Mouse (Mus musculus) G1E-ER4 (cell line): ENCODE results near the gene Serpinb9b. TPM values are rescaled to one million over a fixed set of nuclear protein-coding genes. Genes with fewer than 3 reads are reported as not detected.

Experiments used
- GATA1 ChIP-seq: IDR thresholded peaks from one replicate; pipeline ENCODE4 v1.8.0; 2012; ENCODE audit warnings: low read length, inconsistent platforms
- polyA plus RNA-seq: library from polyadenylated mRNA; stranded (reverse); fragments of >175 nt; gene quantifications from 2 replicates; pipeline ENCODE4 v1.2.3, GENCODE M21; 2012

The Serpinb9b gene
- polyA plus RNA-seq: not detected in 2 replicates

DNA sequence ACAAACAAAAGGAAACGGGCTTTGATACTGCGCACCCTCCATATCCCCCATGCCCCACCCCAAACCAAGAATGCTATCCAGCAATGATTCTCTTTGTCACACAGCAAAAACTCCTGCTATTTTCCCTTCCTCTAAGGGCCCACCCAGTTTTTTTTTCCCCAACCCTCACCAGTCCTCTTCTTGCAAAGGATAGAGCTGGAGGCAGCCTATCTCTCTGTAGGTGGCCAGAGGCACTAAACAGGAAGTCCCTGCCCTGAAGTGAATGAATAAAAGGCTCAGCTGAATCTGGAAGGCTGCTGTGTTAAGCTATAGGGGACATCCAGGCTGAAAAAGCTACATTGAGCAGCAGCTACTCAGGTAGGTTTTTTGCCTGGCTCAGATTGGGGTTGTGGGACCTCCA, at the start of gene Serpinb9b:
Gene Serpinb9b, plus strand, starts transcription at position 173 of the 400 bp plus-strand sequence.
- no peak for TF ChIP-seq GATA1

DNA sequence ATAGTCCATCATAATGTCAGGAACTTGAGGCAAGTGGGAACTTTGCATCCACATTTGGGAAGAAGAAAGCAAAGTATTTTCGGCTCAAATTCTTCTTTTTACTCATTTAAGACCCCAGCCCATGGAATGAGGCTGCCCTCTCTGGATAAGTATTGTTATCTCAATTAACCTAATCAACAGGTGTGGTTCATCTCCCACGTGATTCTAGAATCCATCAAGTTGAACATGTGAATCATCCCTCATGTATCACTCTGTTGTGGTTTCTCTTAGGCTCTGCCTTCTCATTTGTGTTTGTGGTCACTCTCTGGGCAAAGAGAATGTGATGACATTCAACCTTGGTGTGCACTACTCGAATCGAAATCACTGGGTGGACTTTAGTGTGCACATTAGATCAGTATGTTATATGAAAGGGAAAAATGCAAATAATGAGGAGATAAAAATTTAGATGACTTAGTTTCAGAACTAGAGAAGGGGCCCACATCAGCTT, 44.6 kb upstream of the Serpinb9b start:
- no peak for TF ChIP-seq GATA1

DNA sequence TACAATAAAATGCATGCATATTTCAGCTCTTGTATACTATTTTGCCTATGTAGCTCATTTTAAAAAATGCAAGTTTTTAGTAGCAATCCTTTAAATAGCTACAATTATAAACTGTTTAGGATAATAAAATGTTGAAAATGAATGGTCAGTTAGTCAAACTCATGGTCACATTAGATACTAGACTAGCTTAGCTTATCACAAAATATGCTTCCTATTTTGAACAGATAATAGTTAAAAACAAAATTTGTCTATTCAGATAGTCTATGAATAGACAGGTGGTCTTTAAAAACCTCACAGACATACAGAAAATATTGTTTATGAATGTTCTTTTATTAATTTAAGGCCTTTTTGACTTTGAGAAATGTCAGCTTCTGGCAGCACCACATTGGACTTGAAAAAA, 41.0 kb upstream of the Serpinb9b start:
- no peak for TF ChIP-seq GATA1

DNA sequence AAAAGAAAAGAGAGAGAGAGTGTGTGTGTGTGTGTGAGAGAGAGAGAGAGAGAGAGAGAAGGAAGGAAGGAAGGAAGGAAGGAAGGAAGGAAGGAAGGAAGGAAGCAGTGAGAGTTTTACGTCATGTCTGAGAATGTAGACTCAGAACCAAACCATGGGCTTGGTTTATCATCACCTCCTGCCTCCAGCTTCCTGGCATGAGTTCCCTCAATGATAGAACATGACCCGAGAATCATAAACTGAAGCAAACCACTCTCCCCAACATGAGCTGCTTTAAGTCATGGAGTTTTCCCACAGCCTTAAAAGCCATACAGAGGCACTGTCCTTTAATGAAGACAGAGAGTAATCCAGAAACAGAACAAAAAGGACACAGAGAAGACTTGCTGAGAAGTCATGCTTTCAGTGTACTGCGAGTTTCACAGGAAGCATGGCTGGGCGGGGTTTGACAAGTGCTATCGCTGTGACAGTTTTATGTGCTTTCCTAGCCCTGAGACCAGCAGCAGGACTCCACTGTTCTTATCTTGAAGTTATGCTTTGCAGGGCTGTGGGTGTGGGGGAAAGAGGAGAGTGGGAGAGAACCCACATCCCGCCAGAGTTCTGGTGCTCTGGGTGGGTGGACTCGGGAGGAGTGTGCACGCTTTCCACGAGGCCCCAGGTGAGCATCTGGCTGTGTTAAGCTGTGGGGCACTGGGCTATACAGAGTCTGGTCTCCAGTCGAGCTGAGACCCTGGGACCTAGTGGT, 33.9 kb upstream of the Serpinb9b start:
- TF ChIP-seq GATA1: no peak

DNA sequence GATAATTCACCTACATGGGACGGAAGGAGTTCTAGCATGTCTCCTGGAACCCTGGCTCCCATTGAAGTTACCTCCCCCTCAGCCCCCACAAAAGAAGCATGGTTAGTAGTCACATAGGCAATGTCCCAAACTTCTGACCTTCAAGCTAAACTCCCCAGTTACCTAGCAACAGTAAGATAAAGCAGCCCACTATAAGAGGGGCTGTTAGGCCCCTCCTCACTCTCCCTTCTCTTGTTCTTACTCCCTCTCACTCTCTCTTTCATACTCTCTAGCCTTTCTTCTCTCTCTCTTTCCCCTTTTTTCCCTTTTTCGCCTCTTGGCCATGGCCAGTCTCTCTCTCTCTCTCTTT, 33.3 kb upstream of the Serpinb9b start:
- TF ChIP-seq GATA1: no peak

DNA sequence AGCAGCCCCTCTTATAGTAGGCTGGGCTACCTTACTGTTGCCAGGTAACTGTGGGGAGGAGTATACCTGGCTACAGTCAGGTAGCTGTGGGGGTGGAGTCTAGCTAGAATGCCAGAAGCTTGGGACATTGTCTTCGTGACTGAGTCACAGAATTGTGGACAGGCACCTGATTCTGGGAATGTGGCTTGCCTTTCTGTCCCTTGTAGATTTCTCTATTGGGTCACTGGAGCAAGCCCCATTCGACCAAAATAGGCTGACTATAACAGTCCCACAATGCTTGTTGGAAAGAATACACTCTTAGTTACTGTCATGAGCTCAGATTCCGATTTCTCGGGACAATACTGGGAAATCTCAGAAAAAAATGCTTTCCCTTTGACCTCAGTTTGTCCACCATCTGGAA, 32.2 kb upstream of the Serpinb9b start:
- no peak for TF ChIP-seq GATA1

DNA sequence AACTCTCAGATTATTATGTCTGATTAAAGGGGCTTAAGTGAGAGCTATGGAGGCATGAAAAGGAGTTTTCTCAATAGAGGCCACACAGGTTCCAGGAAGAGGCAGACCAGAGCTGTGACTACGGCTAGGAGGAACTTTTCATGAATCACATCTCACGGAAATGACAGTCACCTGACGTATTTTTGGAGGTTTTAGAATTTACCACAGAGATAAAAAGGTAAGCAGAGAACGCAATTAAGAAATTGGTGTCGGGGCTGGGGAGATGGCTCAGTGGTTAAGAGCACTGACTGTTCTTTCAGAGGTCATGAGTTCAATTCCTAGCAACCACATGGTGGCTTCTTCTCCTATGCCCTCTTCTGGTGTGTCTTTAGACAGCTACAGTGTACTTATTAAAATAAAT, 25.9 kb upstream of the Serpinb9b start:
- no peak for TF ChIP-seq GATA1

DNA sequence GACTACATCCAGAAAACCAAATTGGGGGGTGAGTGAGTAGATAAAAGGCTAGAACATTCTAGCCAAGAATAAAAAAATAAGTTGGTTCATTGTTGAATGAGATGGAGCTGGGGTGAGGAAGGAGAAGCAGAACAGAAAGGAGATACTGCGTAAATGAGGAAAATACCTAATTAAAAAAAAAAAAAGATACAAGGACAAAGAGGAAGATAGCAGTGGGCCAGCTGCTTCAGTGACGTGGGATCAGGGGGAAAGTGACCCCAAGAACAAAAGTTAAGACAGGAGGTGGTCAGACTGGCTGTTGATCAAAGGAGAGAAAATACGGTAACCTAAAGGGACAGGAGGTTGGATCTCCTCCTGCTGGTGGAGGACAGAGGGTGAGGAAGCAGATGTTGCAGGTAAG, 24.3 kb upstream of the Serpinb9b start, which contains the start of gene Serpinb9:
Gene Serpinb9, plus strand, starts transcription at position 301 of the 400 bp plus-strand sequence.
- no peak for TF ChIP-seq GATA1

DNA sequence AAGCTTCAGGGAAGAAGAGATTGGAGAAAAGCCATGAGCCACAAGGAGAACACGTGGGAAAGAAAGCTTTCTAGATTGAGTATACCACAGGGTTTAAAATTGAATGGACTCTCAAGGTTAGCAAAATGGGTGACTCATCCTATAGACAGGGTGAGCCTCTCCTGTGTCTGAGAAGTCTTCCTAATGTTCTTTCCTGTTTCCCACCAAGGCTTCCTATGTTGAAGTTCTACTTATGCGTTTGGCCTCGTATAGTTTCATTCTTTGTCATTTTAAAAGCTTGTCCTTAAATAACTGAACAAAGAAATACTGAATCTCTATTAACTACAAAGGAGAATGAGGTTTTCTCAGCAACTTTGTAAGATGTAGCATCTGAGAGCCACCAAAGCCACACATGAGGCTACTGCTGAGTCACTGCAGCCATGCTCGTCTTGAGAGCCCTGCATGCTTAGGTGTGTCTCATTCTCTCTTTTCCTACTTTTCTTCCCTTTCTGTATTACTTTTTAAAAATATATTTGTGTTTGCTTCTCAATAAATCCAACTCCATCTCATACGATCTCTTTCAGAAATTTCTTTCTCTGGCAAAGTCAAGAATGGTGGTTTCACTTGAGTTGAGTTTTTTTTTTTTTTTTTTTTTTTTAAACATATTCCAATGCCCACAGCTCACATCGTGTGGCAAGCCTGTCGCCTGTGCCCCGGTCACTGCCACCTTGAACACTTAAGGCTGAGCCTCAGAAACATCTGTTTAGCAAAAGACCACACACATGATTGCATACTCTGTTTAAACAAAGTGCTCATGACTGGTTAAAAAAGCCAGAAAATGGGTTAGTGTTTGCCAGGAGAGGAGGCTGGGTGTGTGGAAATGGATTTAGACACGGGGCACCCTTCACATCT, 23.4 kb upstream of the Serpinb9b start:
- TF ChIP-seq GATA1: no peak

DNA sequence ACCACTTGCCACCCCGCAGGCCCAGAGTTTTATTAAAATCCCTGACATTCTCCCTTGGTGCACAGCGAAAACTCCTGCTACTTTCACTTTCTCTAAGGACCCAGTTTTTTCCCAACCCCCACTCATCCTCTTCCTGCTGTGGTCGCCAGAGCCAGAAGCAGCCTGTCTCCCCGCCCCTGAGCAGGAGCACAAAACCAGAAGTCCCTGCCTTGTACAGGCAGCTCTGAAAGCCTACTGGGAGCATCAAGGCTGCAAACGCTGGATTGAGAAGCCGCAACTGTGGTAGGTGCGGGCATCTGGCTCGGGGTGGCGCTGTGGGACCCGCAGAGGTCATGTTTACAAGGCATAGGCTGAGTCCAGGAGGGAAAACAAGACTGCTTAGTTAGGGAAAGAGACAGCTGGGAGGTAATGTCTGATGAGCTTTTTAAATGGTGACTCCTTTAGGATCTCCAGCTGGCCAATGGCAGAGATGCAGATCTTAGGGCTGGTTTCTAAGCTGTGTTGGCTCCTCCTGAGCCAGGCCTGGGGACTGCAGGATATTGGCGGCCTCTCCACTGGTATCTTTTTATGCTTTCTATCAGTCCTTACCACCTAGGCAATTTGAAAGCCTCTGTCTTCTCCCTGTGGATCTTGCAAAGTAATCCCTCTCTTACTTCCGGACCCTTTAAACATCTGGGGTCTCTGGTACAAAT, 22.7 kb upstream of the Serpinb9b start:
- no peak for TF ChIP-seq GATA1

DNA sequence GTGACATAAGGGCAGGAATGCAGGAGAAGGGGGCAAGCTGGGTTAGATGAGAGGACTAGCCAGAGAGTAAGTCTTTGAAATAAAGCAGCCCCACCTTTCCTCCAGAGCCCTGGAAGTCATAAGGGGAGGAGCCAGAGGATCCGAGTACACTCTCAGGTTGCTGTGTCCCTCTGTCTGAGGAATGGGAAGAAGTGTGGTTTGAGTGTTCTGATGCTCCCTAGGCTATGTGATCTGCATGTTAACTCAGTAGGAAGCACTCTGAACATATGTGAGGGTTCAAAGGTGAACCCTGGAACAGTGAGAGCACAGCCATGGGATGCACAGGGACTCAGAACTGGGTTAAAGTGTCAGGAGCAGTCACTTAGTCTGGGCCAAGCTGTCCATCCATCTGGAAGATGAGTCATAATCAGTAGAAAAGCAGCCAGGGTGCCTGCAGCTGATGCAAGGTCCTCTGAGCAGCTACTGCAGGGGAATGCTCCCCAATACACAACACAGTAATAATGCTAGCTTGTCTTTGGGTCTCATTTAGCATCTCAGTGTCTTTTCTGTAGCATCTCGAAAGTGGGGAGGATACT, 21.6 kb upstream of the Serpinb9b start:
- no peak for TF ChIP-seq GATA1

DNA sequence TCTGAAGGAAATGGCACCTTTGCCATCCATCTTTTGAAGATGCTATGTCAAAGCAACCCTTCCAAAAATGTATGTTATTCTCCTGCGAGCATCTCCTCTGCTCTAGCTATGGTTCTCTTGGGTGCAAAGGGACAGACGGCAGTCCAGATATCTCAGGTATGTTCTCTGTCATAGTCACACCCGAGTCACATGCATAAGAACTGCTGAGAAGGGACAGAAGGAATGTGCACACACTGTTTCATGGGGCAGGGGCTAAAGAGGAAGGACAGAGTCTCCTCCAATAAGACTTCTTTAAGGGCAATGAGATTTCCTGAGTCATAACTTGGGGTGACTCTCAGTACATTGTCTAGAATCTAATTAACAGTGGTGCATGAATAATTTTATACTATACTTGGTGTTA, 20.7 kb upstream of the Serpinb9b start:
- no peak for TF ChIP-seq GATA1

DNA sequence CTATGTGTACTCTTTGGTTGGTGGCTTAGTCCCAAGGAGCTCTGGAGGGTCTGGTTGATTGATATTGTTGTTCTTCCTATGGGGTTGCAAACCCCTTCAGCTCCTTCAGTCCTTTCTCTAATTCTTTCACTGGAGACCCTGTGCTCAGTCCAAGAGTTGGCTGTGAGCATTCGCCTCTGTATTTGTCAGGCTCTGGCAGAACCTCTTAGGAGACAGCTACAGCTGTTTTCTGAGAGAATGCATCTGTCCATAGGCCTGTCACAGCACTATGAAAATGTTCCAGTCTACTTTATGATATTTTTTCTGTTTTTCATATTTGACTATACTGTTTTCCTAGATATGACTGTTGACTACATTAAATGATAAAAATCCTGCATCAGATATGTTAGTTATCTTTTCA, 14.8 kb upstream of the Serpinb9b start:
- TF ChIP-seq GATA1: no peak

DNA sequence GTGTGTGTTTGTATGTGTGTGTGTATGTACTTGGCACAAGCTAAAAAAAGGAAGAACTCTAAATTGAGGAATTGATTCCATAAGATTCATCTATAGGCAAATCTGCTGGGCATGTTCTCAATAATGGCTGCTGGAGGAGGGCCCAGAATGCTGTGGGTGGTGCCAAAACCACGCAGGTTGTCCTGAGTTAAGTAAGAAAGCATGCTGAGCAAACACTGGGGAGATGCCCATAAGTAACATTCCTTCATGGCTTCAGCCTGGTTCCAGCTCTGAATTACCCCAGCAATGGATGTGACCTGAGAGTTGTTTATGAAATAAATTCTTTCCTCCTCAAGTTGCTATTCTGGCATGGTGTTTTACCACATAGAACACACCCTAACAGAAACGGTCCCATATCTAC, 13.9 kb upstream of the Serpinb9b start:
- TF ChIP-seq GATA1: no peak

DNA sequence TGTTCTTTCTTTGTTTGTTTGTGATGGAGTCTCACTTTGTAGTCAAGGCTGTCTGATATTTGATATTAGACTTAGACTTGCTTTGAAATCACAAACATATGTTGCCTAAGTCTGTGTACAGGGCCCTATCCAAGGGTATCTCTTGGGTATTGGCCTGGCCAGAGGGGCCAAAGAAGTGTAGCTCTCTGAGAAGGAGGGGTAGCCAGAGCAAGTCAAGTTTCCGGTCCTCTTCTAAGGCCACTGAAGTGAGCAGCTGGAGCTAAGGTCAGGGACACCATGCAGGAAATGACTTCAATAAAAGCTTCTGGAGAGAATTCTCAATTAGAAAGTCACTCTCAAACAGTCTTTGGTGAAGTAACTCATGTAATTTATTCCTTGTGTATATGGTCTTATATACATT, 4.8 kb upstream of the Serpinb9b start:
- no peak for TF ChIP-seq GATA1
